Mouse (Mus musculus) neural tube, embryonic 12.5 days (tissue): ENCODE measurements around the gene Nfyc. TPM values are rescaled to one million over a fixed set of nuclear protein-coding genes. Genes with fewer than 3 reads are reported as not detected.

Experiments
- ATAC-seq: fragments of 200-750 bp; cut with Nextera tagmentation; 2 replicates; pipeline ENCODE4 v1.8.0; 2017; ENCODE audit warnings: low read depth, mild to moderate bottlenecking, moderate TSS enrichment, moderate library complexity; ENCODE audit not compliant: low FRiP score
- H3K27ac ChIP-seq: fragments of 300-500 bp; sonication (generic); 2 replicates; pipeline ENCODE4 v1.5.1; 2016
- H3K27me3 ChIP-seq: fragments of 300-500 bp; sonication (generic); replicated peaks from 2 replicates; pipeline ENCODE4 v1.6.1; 2016; ENCODE audit warnings: mild to moderate bottlenecking
- H3K36me3 ChIP-seq: fragments of 300-500 bp; sonication (generic); 2 replicates; pipeline ENCODE4 v1.6.1; 2016; ENCODE audit warnings: mild to moderate bottlenecking
- H3K4me1 ChIP-seq: fragments of 300-500 bp; sonication (generic); 2 replicates; pipeline ENCODE4 v1.6.1; 2016
- H3K4me2 ChIP-seq: fragments of 300-500 bp; sonication (generic); replicated peaks from 2 replicates; pipeline ENCODE4 v1.6.1; 2016; ENCODE audit warnings: mild to moderate bottlenecking
- H3K4me3 ChIP-seq: fragments of 300-500 bp; sonication (generic); 2 replicates; pipeline ENCODE4 v1.5.1; 2016
- H3K9ac ChIP-seq: fragments of 300-500 bp; sonication (generic); 2 replicates; pipeline ENCODE4 v1.6.1; 2016; ENCODE audit warnings: mild to moderate bottlenecking
- H3K9me3 ChIP-seq: fragments of 300-500 bp; sonication (generic); 2 replicates; pipeline ENCODE4 v1.6.1; 2016; ENCODE audit warnings: mild to moderate bottlenecking
- WGBS: fragments of 180-500 bp; shearing (Covaris S2); methylation state at CpG from one replicate; pipeline ENCODE4 v1.1.7; 2016; 5-methylcytosine and 5-hydroxymethylcytosine counted together
- polyA plus RNA-seq: library from polyadenylated mRNA; unstranded; fragments of >200 nt; fragmentation: Nextera tagmentation; extraction: Ambion mirVana; gene quantifications from 2 replicates; pipeline ENCODE4 v1.2.1, GENCODE M21; 2016

Nfyc gene
- polyA plus RNA-seq, 1 experiment from 2014 or later: 104 TPM

DNA sequence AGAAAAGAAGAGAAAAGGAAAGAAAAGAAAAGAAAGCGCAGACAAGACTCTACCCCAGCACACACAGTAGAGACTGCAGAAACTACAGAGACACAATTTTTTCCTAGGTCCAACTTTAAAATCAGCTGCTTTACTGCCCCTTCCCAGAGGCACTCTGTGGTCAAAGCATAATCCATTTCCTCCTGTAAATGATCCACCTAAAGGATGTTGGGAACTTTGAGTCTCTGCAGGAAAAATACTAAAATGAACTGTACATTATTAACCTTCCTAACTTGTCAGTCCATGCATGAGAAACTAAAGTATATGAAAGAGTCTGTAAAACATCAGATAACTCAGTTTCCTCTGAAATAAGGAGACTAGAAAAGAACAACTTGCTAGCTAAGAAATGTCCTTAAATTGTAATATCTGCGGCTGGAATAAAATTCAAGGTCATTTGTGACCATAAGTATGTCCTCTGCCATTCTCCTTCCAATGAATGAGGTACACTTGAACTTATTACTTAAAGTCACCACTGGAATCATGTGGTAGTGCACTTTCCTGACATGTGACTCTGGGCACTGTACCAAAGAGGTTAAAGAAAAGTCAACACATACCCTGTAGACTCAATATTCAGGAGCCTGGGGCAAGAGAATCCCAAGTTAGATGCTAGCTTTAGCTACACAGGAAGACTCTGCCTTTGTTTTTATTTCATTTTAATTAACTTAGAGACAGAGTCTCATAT, 9.0 kb downstream of the Nfyc start:
- ATAC-seq: no peak

GRCm38 (mm10) chr4:120819871-120820270, 11.5 kb downstream of the Nfyc start:
- H3K27ac ChIP-seq: no peak overlapping the region
- no peak overlapping the region for H3K4me3 ChIP-seq
- no peak overlapping the region for H3K9ac ChIP-seq
- no peak for ATAC-seq
- H3K4me2 ChIP-seq: no peak overlapping the region
- 95% methylated on average over 2 of the region's 2 CpGs for WGBS
- H3K4me1 ChIP-seq: peaks cover 20% of the 10 kb centered on the region
- no peaks in the 10 kb centered on the region for H3K9me3 ChIP-seq
- H3K36me3 ChIP-seq: no peaks in the 10 kb centered on the region; the same call in 1 of the 2 replicates
- H3K27me3 ChIP-seq: no peaks in the 10 kb centered on the region

More for the DNA sequence above, 9.0 kb downstream of the Nfyc start:
- no peaks in the 10 kb centered on the region for H3K9me3 ChIP-seq
- H3K4me3 ChIP-seq: no peak overlapping the region
- 90% methylated on average over 2 of the region's 2 CpGs for WGBS
- H3K27me3 ChIP-seq: no peaks in the 10 kb centered on the region
- no peak overlapping the region for H3K4me2 ChIP-seq
- H3K27ac ChIP-seq: no peak overlapping the region
- H3K4me1 ChIP-seq: peaks cover 18% of the 10 kb centered on the region
- H3K36me3 ChIP-seq: no peaks in the 10 kb centered on the region; the same call in 1 of the 2 replicates
- H3K9ac ChIP-seq: no peak overlapping the region

- Histone ChIP-seq H3K27ac (no peak overlapping the region), H3K36me3 (no peaks in the 10 kb centered on the region; the same call in 1 of the 2 replicates), H3K4me3 (no peak overlapping the region), H3K27me3 (no peaks in the 10 kb centered on the region), H3K4me1 (peaks cover 17% of the 10 kb centered on the region), H3K4me2 (no peak overlapping the region), H3K9ac (no peak overlapping the region), H3K9me3 (no peaks in the 10 kb centered on the region)
- no peak for ATAC-seq
- WGBS: 67% methylated on average over 1 of the region's 1 CpGs
These were observed 12.1 kb downstream of the Nfyc start for GRCm38 (mm10) chr4:120819296-120819695.

DNA sequence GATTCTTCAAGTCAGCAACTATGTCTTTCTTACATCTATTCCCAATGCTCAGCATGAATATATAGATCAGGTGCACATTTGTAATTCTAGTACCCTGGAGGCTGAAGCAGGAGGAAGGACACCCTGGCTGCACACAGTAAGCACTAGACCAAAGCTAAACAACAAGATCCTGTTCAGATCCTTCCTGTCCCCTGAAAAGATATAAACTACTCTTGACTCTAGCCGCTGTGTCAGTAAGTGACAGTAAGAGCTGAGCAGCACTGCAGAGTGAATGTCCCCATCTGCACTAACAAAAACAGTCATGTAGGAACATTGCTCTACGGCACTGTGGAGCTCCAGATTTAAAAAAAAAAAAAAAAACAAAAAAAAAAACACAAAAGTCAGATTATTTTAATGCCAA, 13.4 kb downstream of the Nfyc start:
- 86% methylated on average over 2 of the region's 2 CpGs for WGBS

DNA sequence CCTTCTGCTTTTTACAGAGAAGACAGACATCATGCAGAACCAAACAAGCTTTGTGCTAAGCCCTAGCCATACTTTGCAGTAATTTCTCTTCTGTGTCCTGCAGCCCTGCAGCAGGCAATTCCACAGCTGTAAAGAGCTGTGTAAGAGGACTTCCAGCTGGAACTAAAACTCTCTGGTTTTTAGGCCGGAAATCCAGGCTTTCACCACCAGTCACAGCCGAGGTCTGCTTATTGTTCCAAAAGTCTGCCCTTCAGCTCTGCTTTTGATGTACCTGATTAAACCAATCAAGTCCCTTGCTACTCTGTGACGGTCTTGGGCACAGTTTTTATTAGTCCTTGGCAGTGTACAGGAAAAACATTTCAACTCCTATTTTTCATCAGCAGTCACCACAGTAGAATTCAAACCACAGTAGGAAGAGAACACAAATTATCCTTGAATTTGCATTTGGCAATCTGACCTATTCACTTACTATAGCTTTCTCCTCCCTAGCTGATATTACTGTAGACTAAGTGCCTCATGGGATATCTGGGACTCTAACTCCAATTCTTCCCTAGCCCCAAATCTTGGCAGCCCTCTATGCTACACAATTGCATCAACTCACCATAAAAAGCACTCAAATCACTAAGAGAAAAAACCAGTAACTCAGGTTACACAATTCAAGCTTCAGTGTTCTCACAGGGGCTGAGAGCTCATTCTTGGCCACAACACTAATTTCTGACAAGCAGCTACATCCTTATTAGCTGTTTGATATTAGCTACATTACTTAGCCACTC, 14.2 kb downstream of the Nfyc start:
- H3K9me3 ChIP-seq: no peaks in the 10 kb centered on the region
- H3K4me2 ChIP-seq: no peak overlapping the region
- H3K4me1 ChIP-seq: peaks cover 21% of the 10 kb centered on the region
- ATAC-seq: no peak
- no peak overlapping the region for H3K4me3 ChIP-seq
- H3K36me3 ChIP-seq: no peaks in the 10 kb centered on the region
- H3K27ac ChIP-seq: no peak overlapping the region
- no peak overlapping the region for H3K9ac ChIP-seq
- WGBS: 44% methylated on average over 3 of the region's 3 CpGs
- no peaks in the 10 kb centered on the region for H3K27me3 ChIP-seq

More for the DNA sequence above, 13.4 kb downstream of the Nfyc start:
- no peak for ATAC-seq
- Histone ChIP-seq H3K9me3 (no peaks in the 10 kb centered on the region), H3K4me1 (peaks cover 19% of the 10 kb centered on the region), H3K27ac (no peak overlapping the region), H3K4me2 (no peak overlapping the region), H3K4me3 (no peak overlapping the region), H3K36me3 (no peaks in the 10 kb centered on the region), H3K27me3 (no peaks in the 10 kb centered on the region), H3K9ac (no peak overlapping the region)

DNA sequence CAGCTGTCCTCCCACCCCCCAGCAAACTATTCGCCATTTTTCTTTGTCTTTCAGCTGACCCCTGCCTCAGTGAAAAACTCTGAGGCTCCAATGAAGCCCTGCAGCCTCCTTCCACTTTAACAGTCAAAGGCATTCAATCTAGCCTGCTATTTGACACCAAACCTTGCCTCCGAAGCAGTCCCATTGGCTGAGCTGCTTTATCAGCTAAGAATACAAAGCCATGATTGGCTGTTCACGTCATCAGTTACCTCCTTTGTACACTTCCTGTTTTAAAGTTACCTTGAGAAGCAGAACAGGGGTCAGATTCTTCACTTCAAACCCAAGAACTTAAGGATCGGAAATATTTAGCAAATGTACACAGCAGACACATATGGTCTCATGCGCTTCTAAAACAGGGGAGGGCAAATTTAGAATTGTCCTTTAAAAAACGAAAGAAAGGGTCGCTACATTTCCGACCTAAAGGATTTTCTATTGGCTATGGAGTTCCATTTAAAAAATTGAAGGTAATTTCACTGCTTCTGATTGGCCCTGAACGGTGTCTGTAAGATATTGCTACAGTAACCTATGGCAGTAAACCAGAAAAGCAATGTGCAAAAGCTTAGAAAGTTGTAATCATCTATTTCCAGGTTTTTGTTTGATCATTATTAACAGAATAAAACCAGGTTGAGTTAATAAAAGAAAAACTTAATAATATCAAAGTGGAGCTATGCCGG, 15.6 kb downstream of the Nfyc start:
- peak overlapping the region; percentile 51 for H3K9ac ChIP-seq
- H3K4me1 ChIP-seq: peaks cover 24% of the 10 kb centered on the region
- peak overlapping the region; percentile 63 for H3K4me2 ChIP-seq
- no peaks in the 10 kb centered on the region for H3K9me3 ChIP-seq
- no peaks in the 10 kb centered on the region for H3K36me3 ChIP-seq
- no peaks in the 10 kb centered on the region for H3K27me3 ChIP-seq
- no peak overlapping the region; the same call in 1 of the 2 replicates for H3K27ac ChIP-seq
- 9% methylated on average over 10 of the region's 10 CpGs for WGBS
- H3K4me3 ChIP-seq: peak overlapping the region; percentile 45
- ATAC-seq: peak; percentile 98

DNA sequence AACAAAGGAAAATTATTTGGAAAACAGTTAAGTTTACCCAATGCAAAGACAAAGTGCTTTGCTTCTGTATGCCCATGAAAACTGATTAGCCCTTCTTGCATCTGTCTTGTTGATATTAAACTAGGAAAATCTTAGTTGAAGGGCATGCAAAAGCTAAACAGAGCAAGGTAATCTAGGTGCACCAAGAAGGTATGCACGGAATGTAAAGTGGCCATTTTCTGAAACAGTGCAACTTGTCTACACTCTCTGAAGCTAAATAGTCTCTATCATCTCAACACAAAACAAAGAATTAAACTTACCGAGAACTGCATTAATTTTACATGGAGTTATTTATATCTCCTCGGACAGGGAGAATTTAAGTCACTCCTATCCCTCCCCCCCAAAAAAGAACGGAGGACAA, 16.2 kb downstream of the Nfyc start:
- peak overlapping the region; percentile 51 for H3K9ac ChIP-seq
- ATAC-seq: peak; percentile 49
- H3K4me3 ChIP-seq: peak overlapping the region; percentile 45
- no peak overlapping the region; the same call in 1 of the 2 replicates for H3K27ac ChIP-seq
- H3K27me3 ChIP-seq: no peaks in the 10 kb centered on the region
- H3K9me3 ChIP-seq: no peaks in the 10 kb centered on the region
- 20% methylated on average over 4 of the region's 4 CpGs for WGBS
- peak overlapping the region; percentile 63 for H3K4me2 ChIP-seq
- no peaks in the 10 kb centered on the region for H3K36me3 ChIP-seq
- H3K4me1 ChIP-seq: peaks cover 24% of the 10 kb centered on the region

DNA sequence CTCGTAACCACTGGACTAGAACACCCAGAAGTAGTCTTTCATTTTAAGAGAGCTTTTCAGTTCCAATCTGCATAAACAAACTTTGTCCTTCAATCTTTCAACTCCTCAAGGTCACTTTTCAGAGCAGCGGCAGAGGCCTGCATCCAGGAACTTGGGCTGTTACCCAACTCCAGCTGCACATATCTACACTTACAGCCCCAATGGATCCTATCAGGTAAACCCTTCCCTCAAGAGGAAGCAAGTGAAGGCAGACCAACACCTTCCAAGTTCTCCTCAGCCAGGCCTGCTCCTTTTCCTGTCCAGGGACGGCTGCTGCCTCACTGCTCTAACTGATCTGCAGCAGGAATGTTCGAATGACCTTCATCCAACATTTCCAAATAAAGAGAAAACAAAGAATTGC, 17.2 kb downstream of the Nfyc start:
- peak overlapping the region; percentile 22 for H3K9ac ChIP-seq
- H3K27me3 ChIP-seq: no peaks in the 10 kb centered on the region
- peak overlapping the region; percentile 45 for H3K4me3 ChIP-seq
- peak overlapping the region; percentile 63 for H3K4me2 ChIP-seq
- H3K27ac ChIP-seq: no peak overlapping the region
- no peaks in the 10 kb centered on the region for H3K9me3 ChIP-seq
- no peaks in the 10 kb centered on the region for H3K36me3 ChIP-seq
- H3K4me1 ChIP-seq: peaks cover 24% of the 10 kb centered on the region
- no peak for ATAC-seq
- 65% methylated on average over 4 of the region's 4 CpGs for WGBS

DNA sequence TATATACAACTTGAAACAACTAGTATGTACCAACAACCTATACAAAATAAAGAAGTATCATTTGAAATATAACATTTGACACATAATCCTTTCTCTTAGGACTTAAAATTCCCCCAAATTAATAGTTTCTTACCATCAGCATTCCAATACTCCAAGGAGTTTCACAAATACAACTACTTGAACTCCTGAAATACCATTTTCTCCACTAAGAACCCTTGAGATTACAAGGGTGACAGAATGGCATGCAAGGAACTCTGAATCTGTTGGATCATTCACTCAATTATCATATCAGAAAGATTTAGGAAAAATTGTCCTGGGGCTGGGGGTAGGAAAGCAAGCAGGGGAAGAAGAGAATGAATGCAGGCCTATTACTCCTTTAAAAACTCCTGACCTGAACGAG, 17.6 kb downstream of the Nfyc start:
- H3K9me3 ChIP-seq: no peaks in the 10 kb centered on the region
- peak overlapping the region; percentile 22 for H3K9ac ChIP-seq
- ATAC-seq: no peak
- H3K4me2 ChIP-seq: peak overlapping the region; percentile 63
- no peaks in the 10 kb centered on the region for H3K27me3 ChIP-seq
- 62% methylated on average over 1 of the region's 1 CpGs for WGBS
- peaks cover 24% of the 10 kb centered on the region for H3K4me1 ChIP-seq
- peak overlapping the region; percentile 45 for H3K4me3 ChIP-seq
- no peak overlapping the region for H3K27ac ChIP-seq
- no peaks in the 10 kb centered on the region for H3K36me3 ChIP-seq

DNA sequence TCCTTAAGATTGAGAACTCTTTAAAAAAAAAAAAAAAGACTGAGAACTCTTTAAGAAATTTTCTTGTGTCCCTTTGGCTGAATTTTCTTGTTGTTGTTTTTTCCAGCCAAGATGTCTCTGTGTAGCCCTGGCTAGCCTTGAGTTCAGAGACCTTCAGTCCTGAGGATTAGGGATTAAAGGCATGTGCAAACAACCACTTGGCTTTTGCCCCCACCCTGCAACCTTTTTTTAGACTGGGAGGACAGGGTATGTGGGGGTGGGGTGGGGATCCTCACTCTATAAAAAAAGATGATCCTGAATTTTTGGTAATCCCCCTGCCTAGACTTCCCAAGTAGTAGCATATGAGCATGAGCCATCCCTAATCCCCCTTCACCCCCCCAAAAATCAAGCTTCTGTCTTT, 25.6 kb downstream of the Nfyc start:
- Histone ChIP-seq H3K9ac (no peak overlapping the region), H3K27ac (no peak overlapping the region), H3K4me2 (no peak overlapping the region), H3K27me3 (no peaks in the 10 kb centered on the region), H3K4me1 (no peaks in the 10 kb centered on the region), H3K36me3 (no peaks in the 10 kb centered on the region), H3K9me3 (no peaks in the 10 kb centered on the region), H3K4me3 (no peak overlapping the region)
- no peak for ATAC-seq

GRCm38 (mm10) chr4:120801446-120801845, 29.9 kb downstream of the Nfyc start:
- no peak overlapping the region for H3K27ac ChIP-seq
- no peak overlapping the region for H3K4me3 ChIP-seq
- no peak for ATAC-seq
- WGBS: 34% methylated on average over 2 of the region's 2 CpGs
- H3K9ac ChIP-seq: no peak overlapping the region
- no peaks in the 10 kb centered on the region for H3K4me1 ChIP-seq
- H3K4me2 ChIP-seq: no peak overlapping the region
- no peaks in the 10 kb centered on the region for H3K9me3 ChIP-seq
- H3K27me3 ChIP-seq: no peaks in the 10 kb centered on the region
- no peaks in the 10 kb centered on the region for H3K36me3 ChIP-seq

GRCm38 (mm10) chr4:120800691-120801090, 30.7 kb downstream of the Nfyc start:
- no peak for ATAC-seq
- Histone ChIP-seq H3K36me3 (no peaks in the 10 kb centered on the region), H3K9me3 (no peaks in the 10 kb centered on the region), H3K27me3 (no peaks in the 10 kb centered on the region), H3K4me2 (no peak overlapping the region), H3K4me3 (no peak overlapping the region), H3K4me1 (no peaks in the 10 kb centered on the region), H3K27ac (no peak overlapping the region), H3K9ac (no peak overlapping the region)
- 86% methylated on average over 3 of the region's 3 CpGs for WGBS
